Mouse (Mus musculus) kidney, adult 18-20 months (tissue): Measurements from ENCODE around the gene Bud23.
"Not testable (repeated sequence)": the region's sequence is repeated elsewhere in the genome, so short reads cannot be mapped to it uniquely, and the experiment has no call there.

ENCODE experiments used
- DNase-seq: peaks from one replicate; pipeline ENCODE4 v3.0.0; 2021

The Bud23 gene

DNA sequence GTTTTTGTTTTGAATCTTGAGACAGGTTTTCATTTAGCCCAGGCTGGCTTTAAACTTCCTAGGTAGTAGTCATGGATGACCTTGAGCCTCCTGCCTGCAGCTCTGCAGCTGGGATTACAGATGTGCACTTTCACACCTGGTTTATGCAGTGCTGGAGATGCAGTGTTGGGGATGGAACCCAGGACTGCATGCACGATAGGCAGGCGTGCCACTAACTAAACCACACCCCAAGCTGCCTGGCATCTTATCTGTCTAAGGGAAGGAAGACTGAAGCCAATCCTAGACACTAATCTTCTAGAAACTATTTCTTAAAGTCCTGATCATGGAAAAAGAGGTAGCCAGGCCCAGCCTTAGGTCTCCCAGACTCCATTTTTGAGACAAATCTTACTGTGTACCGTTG lies 5.7 kb upstream of the Bud23 start:
- DNase-seq = no peak

GRCm38 (mm10) chr5:135066008-135066407 lies 1.2 kb upstream of the Bud23 start:
- no peak for DNase-seq

DNA sequence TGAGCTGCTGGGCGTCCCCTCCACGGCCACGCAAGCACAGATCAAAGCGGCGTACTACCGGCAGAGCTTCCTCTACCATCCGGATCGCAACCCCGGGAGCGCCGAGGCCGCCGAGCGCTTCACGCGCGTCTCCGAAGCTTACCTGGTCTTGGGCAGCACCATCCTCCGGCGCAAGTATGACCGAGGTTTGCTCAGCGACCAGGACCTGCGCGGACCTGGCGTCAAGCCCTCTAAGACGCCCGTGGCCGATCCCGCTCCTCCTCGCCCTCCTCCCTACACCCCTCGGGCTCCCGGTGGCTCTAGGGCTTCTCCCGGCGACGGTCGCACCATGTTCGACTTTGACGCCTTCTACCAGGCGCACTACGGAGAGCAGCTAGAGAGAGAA lies 385 bp downstream of the Bud23 start:
- DNase-seq = no peak

GRCm38 (mm10) chr5:135063629-135064381 lies 954 bp downstream of the Bud23 start, which contains the start of gene Dnajc30:
TSS of gene Dnajc30 (plus strand) at chr5:135064202.
- peak; percentile 97 for DNase-seq

DNA sequence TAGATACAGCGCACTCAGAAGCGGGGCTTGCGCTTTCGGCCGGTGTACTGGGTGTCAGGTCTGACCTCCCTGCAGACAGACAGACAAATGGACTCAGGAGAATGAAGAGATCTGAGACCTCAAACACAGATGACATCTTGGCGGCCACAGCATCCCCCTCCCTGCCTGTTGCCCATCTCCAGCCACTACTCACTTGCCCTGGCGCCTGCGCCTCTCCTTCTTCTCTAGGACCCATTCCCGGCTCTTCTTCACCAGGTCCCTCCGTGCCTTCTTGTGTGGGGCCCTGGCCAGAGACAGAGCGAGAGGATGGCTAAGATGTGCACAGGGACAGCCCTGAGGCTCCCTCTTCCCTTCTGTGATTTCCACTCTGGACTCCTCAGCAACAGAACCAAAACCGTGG lies 11.4 kb downstream of the Bud23 start:
- no peak for DNase-seq

DNA sequence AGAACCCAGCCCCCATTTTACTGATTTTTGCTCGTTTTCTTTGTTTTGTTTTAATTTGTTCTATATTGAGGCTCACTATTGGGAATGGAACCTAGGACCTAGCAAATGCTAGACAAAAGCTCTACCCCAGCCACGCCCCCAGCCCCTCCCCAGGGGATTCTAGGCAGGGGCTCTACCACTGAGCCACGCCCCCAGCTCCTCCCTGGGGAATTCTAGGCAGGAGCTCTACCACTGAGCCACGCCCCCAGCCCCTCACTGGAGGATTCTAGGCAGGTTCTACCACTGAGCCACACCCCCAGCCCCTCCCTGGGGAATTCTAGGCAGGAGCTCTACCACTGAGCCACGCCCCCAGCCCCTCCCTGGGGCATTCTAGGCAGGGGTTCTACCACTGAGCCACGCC lies 15.5 kb downstream of the Bud23 start:
- not testable (repeated sequence) for DNase-seq

GRCm38 (mm10) chr5:135048539-135048938 lies 16.2 kb downstream of the Bud23 start:
- DNase-seq = no peak

DNA sequence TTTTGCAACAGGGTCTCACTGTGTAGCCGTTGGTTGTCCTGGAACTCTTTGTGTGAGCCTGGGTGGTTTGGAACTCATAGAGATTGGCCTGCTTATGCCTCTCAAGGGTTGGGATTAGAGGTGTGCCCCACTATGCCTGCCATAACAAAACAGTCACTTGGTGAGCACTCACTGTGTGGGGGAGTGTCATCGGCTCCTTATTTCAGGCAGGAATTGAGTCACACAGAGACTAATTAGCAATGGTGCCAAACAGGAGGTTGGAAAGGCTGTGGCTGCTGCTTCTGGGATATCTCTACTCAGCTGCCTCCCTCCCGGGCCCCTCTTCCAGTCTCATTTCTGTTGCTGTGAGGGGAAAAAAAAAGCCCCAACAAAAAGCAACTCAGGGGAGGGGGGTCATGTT lies 20.2 kb downstream of the Bud23 start:
- no peak for DNase-seq

GRCm38 (mm10) chr5:135042105-135042788 lies 22.5 kb downstream of the Bud23 start:
- DNase-seq = no peak

GRCm38 (mm10) chr5:135040777-135041176 lies 24.0 kb downstream of the Bud23 start:
- DNase-seq = no peak

GRCm38 (mm10) chr5:135040059-135040458 lies 24.7 kb downstream of the Bud23 start:
- DNase-seq = no peak

DNA sequence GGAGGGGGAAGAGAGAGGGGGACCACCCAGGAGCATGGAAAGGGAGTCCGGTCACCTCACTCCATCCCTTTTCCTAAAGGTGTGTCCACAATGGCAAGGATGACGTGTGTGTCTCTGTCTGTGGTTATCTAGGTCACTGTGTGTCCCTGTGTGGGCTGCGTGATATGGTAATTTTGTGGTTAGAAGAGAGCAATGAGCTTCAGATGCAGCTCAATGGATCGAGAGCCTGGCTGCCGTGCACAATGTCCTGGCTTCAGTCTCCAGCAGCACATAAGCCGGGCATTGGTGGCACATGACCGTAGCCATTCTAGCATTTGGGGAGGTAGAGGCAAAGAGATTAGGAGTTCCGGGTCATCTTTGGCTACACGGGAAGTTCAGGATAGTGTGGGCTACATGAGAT lies 25.2 kb downstream of the Bud23 start:
- DNase-seq = no peak

GRCm38 (mm10) chr5:135037946-135038345 lies 26.8 kb downstream of the Bud23 start:
- DNase-seq = no peak

DNA sequence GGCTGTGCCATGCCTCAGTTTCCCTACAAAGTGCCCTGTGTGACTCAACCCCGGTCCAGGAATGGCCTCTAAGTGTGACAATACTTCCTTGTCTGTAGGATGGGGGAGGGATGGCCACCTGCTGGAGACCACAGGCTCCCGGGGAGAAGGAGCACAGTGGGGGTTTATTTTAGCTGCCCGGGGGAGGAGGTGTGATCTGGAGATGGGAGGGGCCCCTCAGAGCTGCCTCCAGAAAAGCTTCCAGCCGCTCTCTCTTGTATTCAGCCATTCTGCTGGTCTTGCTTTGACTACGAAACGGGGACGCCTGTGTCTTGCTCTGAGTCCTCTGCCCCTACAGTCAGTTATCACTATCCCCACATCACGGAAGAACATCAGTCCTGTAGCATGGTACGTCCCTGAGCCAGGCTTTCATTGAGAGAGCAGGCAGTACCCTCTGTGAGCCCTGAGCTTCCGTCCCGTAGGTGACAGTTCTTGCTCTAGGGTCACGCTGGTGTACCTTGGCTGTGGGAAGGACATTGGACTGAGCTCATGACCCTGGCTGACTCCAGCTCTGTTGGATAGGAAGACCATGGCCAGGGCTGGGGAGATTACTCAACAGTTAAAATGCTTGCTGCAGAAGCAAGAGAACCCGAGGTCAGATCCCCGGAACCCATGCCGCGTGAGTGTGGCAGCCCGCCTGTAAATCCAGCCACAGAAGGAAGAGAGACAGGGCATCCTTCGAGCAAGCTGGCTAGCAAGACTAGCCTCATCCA lies 29.0 kb downstream of the Bud23 start:
- peak; percentile 26 for DNase-seq

DNA sequence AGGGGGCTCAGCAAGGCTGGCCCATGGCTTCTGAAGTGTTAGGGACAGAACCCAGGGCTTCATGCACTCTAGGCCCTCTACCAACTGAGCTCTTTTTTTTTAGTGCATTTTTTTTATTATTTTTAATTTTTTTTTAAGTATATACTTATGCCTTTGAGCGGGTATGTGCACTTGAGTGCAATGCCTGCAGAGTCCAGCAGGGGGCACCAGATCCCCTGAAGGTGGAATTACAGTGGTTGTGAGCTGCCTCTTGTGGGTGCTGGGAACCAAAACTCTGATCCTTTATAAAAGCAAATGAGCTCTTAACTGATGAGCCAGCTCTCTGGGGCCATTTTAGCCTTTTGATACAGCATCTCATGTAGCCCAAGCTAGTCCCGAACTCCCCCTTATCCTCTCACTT lies 30.2 kb downstream of the Bud23 start:
- no peak for DNase-seq

DNA sequence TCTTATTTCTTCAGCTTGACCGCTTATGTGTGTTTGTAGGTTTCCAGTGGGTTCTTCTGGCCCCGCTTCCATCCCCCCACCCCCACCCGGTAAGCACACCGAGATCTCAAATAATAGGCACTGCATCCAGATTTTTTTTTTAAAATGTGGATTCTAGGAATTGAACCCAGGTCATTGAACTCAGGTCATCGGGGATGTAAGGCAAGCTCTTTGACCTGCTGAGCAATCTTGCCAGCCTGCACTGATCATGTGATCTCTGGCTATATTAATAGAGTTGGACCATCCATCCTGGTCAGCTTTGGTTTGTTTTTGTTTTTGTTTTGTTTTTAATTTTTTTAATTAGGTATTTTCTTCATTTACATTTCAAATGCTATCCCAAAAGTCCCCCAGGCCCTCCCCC lies 32.2 kb downstream of the Bud23 start:
- no peak for DNase-seq

- peak; percentile 42 for DNase-seq
These were observed 35.5 kb downstream of the Bud23 start for GRCm38 (mm10) chr5:135029007-135029854.

DNA sequence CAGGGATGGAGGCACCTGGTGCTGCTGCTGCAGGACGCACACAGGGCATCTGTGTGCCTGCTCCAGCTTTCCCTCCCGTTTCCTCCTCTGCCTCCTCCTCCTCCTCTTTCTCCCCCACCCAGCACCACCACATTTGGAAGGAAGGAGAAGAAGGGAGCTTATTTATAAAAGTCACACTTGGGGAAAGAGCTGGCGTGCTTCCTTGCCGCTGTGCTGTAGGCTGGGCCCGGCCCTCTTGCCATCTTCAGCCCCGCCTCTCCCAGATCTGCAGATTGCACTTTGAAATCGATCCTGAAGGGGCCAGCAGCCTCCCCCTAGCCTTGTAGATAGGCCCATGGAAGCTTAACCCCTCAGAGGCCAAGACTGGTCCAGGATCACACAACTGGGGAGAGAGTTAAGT lies 38.9 kb downstream of the Bud23 start:
- no peak for DNase-seq

DNA sequence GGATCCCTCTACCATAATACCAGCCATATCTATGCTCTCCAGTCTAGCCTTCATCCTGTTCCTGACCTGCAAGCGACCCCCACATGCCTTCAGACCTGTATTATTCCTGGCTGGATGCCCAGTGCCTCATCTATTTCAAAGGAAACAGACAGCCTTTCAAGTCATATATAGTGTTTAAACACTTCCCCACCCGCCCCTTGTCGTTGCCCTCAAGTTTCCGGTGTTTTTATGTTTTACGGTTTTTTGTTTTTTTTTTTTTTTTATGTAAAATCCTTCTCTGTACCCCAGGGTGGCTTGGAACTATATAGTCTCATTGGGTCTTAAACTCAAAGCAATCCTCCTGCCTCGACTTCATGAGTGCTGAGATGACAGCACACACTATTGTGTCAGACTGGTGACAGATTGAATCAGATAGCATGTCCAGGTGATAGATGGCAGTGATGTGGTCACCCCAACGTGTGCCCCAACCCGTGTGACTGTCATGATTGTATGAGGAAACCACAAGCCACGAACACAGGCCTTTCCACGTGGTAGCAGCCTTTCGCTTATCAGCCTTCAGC lies 40.0 kb downstream of the Bud23 start:
- DNase-seq = no peak

GRCm38 (mm10) chr5:135023344-135024173 lies 41.2 kb downstream of the Bud23 start, which contains the start of gene Stx1a:
TSS of gene Stx1a (plus strand) at chr5:135023482.
- peak; percentile 82 for DNase-seq

DNA sequence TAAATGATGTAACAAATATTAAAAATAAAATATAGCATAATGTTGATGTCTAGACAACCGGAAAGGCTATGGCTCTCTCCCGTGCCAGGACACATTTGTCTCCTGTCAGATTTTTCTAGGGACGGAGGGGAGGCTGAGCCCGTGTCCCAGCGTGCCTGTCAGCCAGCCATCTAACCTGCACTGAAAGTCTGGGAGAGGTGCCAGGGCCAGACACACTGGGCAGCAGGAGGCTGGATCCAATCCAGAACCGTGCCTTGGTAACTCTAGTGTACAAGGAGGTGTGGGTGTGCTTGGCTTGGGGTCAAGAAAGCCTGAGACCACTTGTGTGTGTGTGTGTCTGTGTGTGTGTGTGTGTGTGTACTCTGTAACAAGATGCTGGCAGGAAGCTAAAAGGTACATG lies 42.9 kb downstream of the Bud23 start:
- DNase-seq = peak; percentile 87
